29 mouse cellular contexts compared by ENCODE assay signal in genomic region chr6:84414400-84414799, GRCm38 (mm10).
DNase-seq lines count a peak whose midpoint lies in the region; ATAC-seq lines count a peak whose summit lies in the region.
"Had no signal": no experiment of that assay in that cellular context is flagged by ENCODE, and none has a peak within 500 bp of the region (broad histone marks: within the 10 kb centered on the region; RNA-seq: fewer than 3 reads in every experiment).

No protein-coding gene starts in this region.

- ATAC-seq in hindbrain, embryonic 15.5 days (ENCODE audit: low FRiP score, low read depth): 0 out of 2 replicates have a peak, but pooled peaks have one; percentile 15
- ATAC-seq in embryonic facial prominence, embryonic 12.5 days (ENCODE audit: insufficient number of reproducible peaks, insufficient read depth, low FRiP score, low TSS enrichment): peak; percentile 79
- ATAC-seq: forebrain, embryonic 16.5 days; midbrain, embryonic 13.5 days; Patski had no signal

- no peaks in the 10 kb centered on the region for H3K9me3 ChIP-seq in hindbrain, embryonic 15.5 days
- H3K9me3 ChIP-seq in hindbrain, embryonic 10.5 days: no peaks in the 10 kb centered on the region
- no peaks in the 10 kb centered on the region for H3K9me3 ChIP-seq in embryonic facial prominence, embryonic 12.5 days
- H3K9me3 ChIP-seq: G1E; kidney, embryonic 15.5 days; midbrain, embryonic 13.5 days; neural tube, embryonic 15.5 days had no signal

- no peak overlapping the region for H3K4me3 ChIP-seq in hindbrain, embryonic 15.5 days
- H3K4me3 ChIP-seq in hindbrain, embryonic 10.5 days: no peak overlapping the region
- no peak overlapping the region for H3K4me3 ChIP-seq in embryonic facial prominence, embryonic 12.5 days
- H3K4me3 ChIP-seq: gastrocnemius, adult 2 months; kidney, embryonic 15.5 days; midbrain, embryonic 13.5 days; neural tube, embryonic 15.5 days had no signal

- H3K4me1 ChIP-seq in hindbrain, embryonic 15.5 days (replicated peaks): no peaks in the 10 kb centered on the region
- no peaks in the 10 kb centered on the region; the same call in 1 of the 2 replicates for H3K4me1 ChIP-seq in hindbrain, embryonic 10.5 days (replicated peaks)
- peaks cover 21% of the 10 kb centered on the region for H3K4me1 ChIP-seq in embryonic facial prominence, embryonic 12.5 days
- H3K4me1 ChIP-seq: midbrain, embryonic 13.5 days had no signal

- peak; percentile 25 to 40 for DNase-seq in cerebellum, postnatal 14 days
- no peak for DNase-seq in cerebellum, adult 8-10 months
- no peak for DNase-seq in hindbrain, embryonic 10.5 days (ENCODE audit: low spot score)
- DNase-seq in NIH3T3 (ENCODE audit: low read depth): peak; percentile 44
- DNase-seq in T-cell, adult 2 months (ENCODE audit: low spot score): no peak
- no peak for DNase-seq in urinary bladder, adult 18-20 months (ENCODE audit: low spot score in 2 of 2)
- DNase-seq: adrenal gland, postnatal 14 days; cerebellum, adult 18-20 months; gastrocnemius, adult 2 months; gastrocnemius, postnatal 36 days; heart, postnatal 14 days; kidney, adult 11 months; kidney, postnatal 25 days; liver; lung, adult 2 months; lung, postnatal 10 days; retina, postnatal 1 day; right cerebral cortex, postnatal 14 days; thymus, postnatal 14 days had no signal

- no peaks in the 10 kb centered on the region for H3K36me3 ChIP-seq in hindbrain, embryonic 15.5 days
- no peaks in the 10 kb centered on the region for H3K36me3 ChIP-seq in hindbrain, embryonic 10.5 days
- no peaks in the 10 kb centered on the region for H3K36me3 ChIP-seq in embryonic facial prominence, embryonic 12.5 days
- H3K36me3 ChIP-seq: G1E; kidney, embryonic 15.5 days; midbrain, embryonic 13.5 days; neural tube, embryonic 15.5 days had no signal

- no peak overlapping the region for H3K9ac ChIP-seq in hindbrain, embryonic 15.5 days
- no peak overlapping the region for H3K9ac ChIP-seq in embryonic facial prominence, embryonic 12.5 days
- H3K9ac ChIP-seq: kidney, embryonic 15.5 days; liver, embryonic 14.5 days; midbrain, embryonic 13.5 days; neural tube, embryonic 15.5 days had no signal

- no peak overlapping the region for H3K27ac ChIP-seq in hindbrain, embryonic 15.5 days (replicated peaks)
- H3K27ac ChIP-seq in hindbrain, embryonic 10.5 days: no peak overlapping the region
- no peak overlapping the region for H3K27ac ChIP-seq in embryonic facial prominence, embryonic 12.5 days
- H3K27ac ChIP-seq: gastrocnemius, adult 2 months; kidney, embryonic 15.5 days; liver, embryonic 14.5 days; macrophage; midbrain, embryonic 13.5 days; neural tube, embryonic 15.5 days had no signal

- WGBS in hindbrain, embryonic 15.5 days: 54% methylated on average over 5 of the region's 5 CpGs
- WGBS in hindbrain, embryonic 10.5 days: 71% methylated on average over 5 of the region's 5 CpGs
- WGBS in embryonic facial prominence, embryonic 12.5 days: 19% methylated on average over 5 of the region's 5 CpGs

- H3K27me3 ChIP-seq in hindbrain, embryonic 15.5 days: no peaks in the 10 kb centered on the region
- H3K27me3 ChIP-seq in hindbrain, embryonic 10.5 days (ENCODE audit: insufficient read depth, poor library complexity, severe bottlenecking): no peaks in the 10 kb centered on the region
- no peaks in the 10 kb centered on the region for H3K27me3 ChIP-seq in embryonic facial prominence, embryonic 12.5 days
- H3K27me3 ChIP-seq: midbrain, embryonic 13.5 days had no signal

- no peak overlapping the region for H3K4me2 ChIP-seq in hindbrain, embryonic 15.5 days
- H3K4me2 ChIP-seq in embryonic facial prominence, embryonic 12.5 days (replicated peaks): no peak overlapping the region
- H3K4me2 ChIP-seq: kidney, embryonic 15.5 days; midbrain, embryonic 13.5 days; neural tube, embryonic 15.5 days had no signal

Comparison
In these comparisons a context has a peak if more than half of its experiments do, and no peak if none do; other contexts are left out.
1. DNase-seq: peak in cerebellum, postnatal 14 days (2 of 2) and NIH3T3 (single experiment); none in cerebellum, adult 8-10 months (single experiment), hindbrain, embryonic 10.5 days (single experiment), T-cell, adult 2 months (single experiment) and urinary bladder, adult 18-20 months (0 of 2).